Mouse (Mus musculus) spleen, adult 2 months (tissue): ENCODE results near the gene Grik2.

ENCODE experiments used
- CTCF ChIP-seq: fragments of 200-500 bp; IDR thresholded peaks from 2 replicates; pipeline ENCODE4 v1.5.1; 2011; ENCODE audit warnings: mild to moderate bottlenecking, inconsistent platforms; ENCODE audit not compliant: insufficient read depth, insufficient read length, insufficient replicate concordance; ENCODE audit errors: extremely low read depth
- POLR2A ChIP-seq: fragments of 200-500 bp; IDR thresholded peaks from 2 replicates; pipeline ENCODE4 v1.6.1; 2011; ENCODE audit warnings: low read depth, low read length, inconsistent platforms

- TF ChIP-seq CTCF (no peak), POLR2A (no peak)
Observed at GRCm38 (mm10) chr10:49784831-49785230, 3.7 kb downstream of the Grik2 start.
